Mouse (Mus musculus) lung, embryonic 16.5 days (tissue): ENCODE results near the gene Gpr182. TPM values are rescaled to one million over a fixed set of nuclear protein-coding genes. Genes with fewer than 3 reads are reported as not detected.

Experiments used
- ATAC-seq: fragments of 200-750 bp; cut with Nextera tagmentation; 2 replicates; pipeline ENCODE4 v1.8.0; 2017; ENCODE audit warnings: low read depth, mild to moderate bottlenecking, moderate library complexity
- H3K27ac ChIP-seq: fragments of 300-500 bp; sonication (generic); 2 replicates; pipeline ENCODE4 v1.5.1; 2014; ENCODE audit warnings: mild to moderate bottlenecking, control low read depth, low read length
- H3K27me3 ChIP-seq: fragments of 300-500 bp; sonication (generic); 2 replicates; pipeline ENCODE4 v1.6.1; 2014; ENCODE audit warnings: low read depth, low read length, mixed read lengths; ENCODE audit not compliant: control insufficient read depth, insufficient read depth
- H3K36me3 ChIP-seq: fragments of 300-500 bp; sonication (generic); 2 replicates; pipeline ENCODE4 v1.6.1; 2014; ENCODE audit warnings: low read length; ENCODE audit not compliant: control insufficient read depth, insufficient read depth
- H3K4me1 ChIP-seq: fragments of 300-500 bp; sonication (generic); replicated peaks from 2 replicates; pipeline ENCODE4 v1.6.1; 2014; ENCODE audit warnings: low read length, mixed read lengths; ENCODE audit not compliant: control insufficient read depth, insufficient read depth
- H3K4me2 ChIP-seq: fragments of 300-500 bp; sonication (generic); 2 replicates; pipeline ENCODE4 v1.6.1; 2014; ENCODE audit warnings: low read depth, low read length, control low read depth
- H3K4me3 ChIP-seq: fragments of 300-500 bp; sonication (generic); 2 replicates; pipeline ENCODE4 v1.5.1; 2014; ENCODE audit warnings: mild to moderate bottlenecking, low read length, control low read depth
- H3K9ac ChIP-seq: fragments of 300-500 bp; sonication (generic); 2 replicates; pipeline ENCODE4 v1.6.1; 2014; ENCODE audit warnings: low read length, control low read depth
- H3K9me3 ChIP-seq: fragments of 300-500 bp; sonication (generic); 2 replicates; pipeline ENCODE4 v1.6.1; 2016; ENCODE audit warnings: low read length; ENCODE audit not compliant: control insufficient read depth
- WGBS: fragments of 180-500 bp; shearing (Covaris S2); extraction: QIAGEN DNeasy Blood & Tissue Kit; methylation state at CpG from one replicate; pipeline ENCODE4 v1.1.7; 2014; 5-methylcytosine and 5-hydroxymethylcytosine counted together
- polyA plus RNA-seq: library from polyadenylated mRNA; unstranded; fragments of >200 nt; fragmentation: Nextera tagmentation; extraction: Ambion mirVana; gene quantifications from 2 replicates; pipeline ENCODE4 v1.2.1, GENCODE M21; 2015

The Gpr182 gene
- polyA plus RNA-seq, 1 experiment from 2014 or later = 17.3 TPM

GRCm38 (mm10) chr10:127759181-127760110 is 7.9 kb upstream of the Gpr182 start, which contains the start of the genes Rdh1 and Rdh16f1:
TSS of gene Rdh1 (plus strand) at chr10:127759721.
TSS of gene Rdh16f1 (plus strand) at chr10:127759787.
- WGBS = 53% methylated on average over 8 of the region's 9 CpGs
- Histone ChIP-seq H3K4me2 (no peak within 1 kb of the TSS), H3K9ac (no peak within 1 kb of the TSS), H3K27ac (0 out of 2 replicates have a peak within 1 kb of the TSS, but pooled peaks have one; percentile 20), H3K27me3 (no peaks in the 10 kb centered on the region), H3K9me3 (no peaks in the 10 kb centered on the region), H3K36me3 (no peaks in the 10 kb centered on the region), H3K4me1 (peaks cover 8% of the 10 kb centered on the region), H3K4me3 (no peak within 1 kb of the TSS)
- no peak for ATAC-seq

DNA sequence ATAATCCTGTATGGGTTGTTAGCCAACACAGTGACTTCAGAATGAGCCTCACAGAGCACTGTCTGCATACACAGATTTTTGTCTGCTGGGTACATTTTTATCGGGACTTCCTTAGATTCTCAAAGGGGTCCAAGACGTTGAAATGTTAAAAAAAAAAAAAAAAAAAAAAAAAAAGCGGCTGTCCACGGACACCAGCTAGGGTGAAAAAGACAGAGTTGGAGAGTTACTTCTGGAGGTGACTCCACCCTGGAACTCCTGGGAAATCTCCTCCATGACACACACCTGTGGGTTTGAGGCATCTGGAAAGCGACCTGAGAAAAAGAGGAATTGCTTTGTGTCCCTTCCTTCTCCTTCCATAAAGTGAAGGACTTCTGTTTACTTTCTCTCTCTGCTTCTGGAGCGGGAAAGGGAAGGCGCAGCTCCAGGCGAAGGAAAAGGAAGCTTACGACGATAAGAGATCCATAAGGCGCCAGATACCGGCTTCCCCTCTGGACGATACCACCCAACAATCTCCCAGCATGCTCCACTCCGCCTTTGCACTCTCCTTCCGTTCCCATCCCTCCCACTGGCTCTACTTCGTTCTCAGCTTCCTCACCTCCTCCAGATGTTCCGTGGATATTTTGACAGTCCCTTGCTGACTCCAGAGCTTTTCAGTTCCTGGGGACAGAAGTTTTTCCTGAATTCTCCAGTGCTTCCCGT is 4.4 kb upstream of the Gpr182 start:
- Histone ChIP-seq H3K36me3 (no peaks in the 10 kb centered on the region), H3K9me3 (no peaks in the 10 kb centered on the region), H3K27ac (peak overlapping the region; percentile 70), H3K4me2 (peak overlapping the region; percentile 63), H3K4me3 (peak overlapping the region; percentile 38), H3K4me1 (peaks cover 8% of the 10 kb centered on the region), H3K27me3 (no peaks in the 10 kb centered on the region), H3K9ac (peak overlapping the region; percentile 49)
- peak; percentile 46 for ATAC-seq
- WGBS = 15% methylated on average over 18 of the region's 18 CpGs

GRCm38 (mm10) chr10:127755246-127755645 is 3.7 kb upstream of the Gpr182 start:
- no peak for ATAC-seq
- H3K4me2 ChIP-seq = no peak overlapping the region
- peak overlapping the region; percentile 30 for H3K27ac ChIP-seq
- H3K27me3 ChIP-seq = no peaks in the 10 kb centered on the region
- peaks cover 8% of the 10 kb centered on the region for H3K4me1 ChIP-seq
- H3K36me3 ChIP-seq = no peaks in the 10 kb centered on the region
- no peaks in the 10 kb centered on the region for H3K9me3 ChIP-seq
- H3K4me3 ChIP-seq = no peak overlapping the region
- H3K9ac ChIP-seq = no peak overlapping the region
- WGBS = 39% methylated on average over 3 of the region's 3 CpGs

GRCm38 (mm10) chr10:127754566-127755166 is 3.1 kb upstream of the Gpr182 start:
- peak; percentile 54 for ATAC-seq
- Histone ChIP-seq H3K36me3 (no peaks in the 10 kb centered on the region), H3K4me3 (no peak overlapping the region), H3K9ac (no peak overlapping the region), H3K4me1 (peaks cover 8% of the 10 kb centered on the region), H3K9me3 (no peaks in the 10 kb centered on the region), H3K27me3 (no peaks in the 10 kb centered on the region), H3K4me2 (no peak overlapping the region; the same call in 1 of the 2 replicates), H3K27ac (peak overlapping the region; percentile 47)
- WGBS = 50% methylated on average over 6 of the region's 6 CpGs

- peak overlapping the region; percentile 39 for H3K4me3 ChIP-seq
- peaks cover 21% of the 10 kb centered on the region for H3K36me3 ChIP-seq
- no peak overlapping the region; the same call in 1 of the 2 replicates for H3K27ac ChIP-seq
- H3K4me2 ChIP-seq = peak overlapping the region; percentile 24
- ATAC-seq = no peak
- peak overlapping the region; percentile 49 for H3K9ac ChIP-seq
- no peaks in the 10 kb centered on the region for H3K4me1 ChIP-seq
- no peaks in the 10 kb centered on the region for H3K9me3 ChIP-seq
- H3K27me3 ChIP-seq = no peaks in the 10 kb centered on the region
- 44% methylated on average over 24 of the region's 24 CpGs for WGBS
These were observed 1.3 kb downstream of the Gpr182 start for GRCm38 (mm10) chr10:127750136-127750777.

DNA sequence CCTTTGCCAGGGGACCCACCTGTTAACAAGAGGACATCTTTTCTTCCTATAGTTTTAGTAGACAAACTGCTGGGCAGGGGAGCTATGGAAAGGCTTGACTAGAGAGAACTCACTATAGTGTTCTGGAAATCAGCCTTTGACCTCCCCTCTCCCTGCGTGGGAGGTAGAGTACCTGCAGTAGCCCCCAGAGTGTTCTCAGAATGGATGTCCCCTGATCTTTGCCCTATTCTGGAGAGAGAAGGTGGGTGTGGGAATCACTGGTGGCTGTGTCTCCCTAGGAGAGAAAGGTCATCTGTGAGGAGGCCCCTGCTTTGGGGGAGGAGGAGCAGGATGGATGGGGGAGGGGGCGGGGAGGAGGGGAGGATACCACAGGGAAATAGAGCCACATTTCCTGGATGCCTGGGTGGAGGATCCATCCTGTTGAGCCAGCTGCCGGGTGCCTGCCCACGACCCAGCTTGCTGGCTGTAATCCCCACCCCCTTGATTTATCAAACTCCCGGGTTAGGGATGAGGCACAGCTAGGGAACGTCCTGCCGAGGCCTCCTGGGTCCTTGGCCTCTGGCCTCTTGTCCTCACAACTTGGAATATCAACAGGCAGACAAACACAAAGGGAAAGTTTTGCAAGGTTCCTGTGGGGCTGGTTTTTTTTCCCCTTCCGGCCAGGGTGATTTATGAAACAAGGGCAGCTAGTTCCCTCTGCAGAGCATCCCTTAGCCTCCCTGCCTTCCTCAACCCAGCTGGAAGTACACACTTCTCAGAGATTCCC is 2.5 kb downstream of the Gpr182 start:
- peak overlapping the region; percentile 39 for H3K4me3 ChIP-seq
- H3K9ac ChIP-seq = no peak overlapping the region
- no peaks in the 10 kb centered on the region for H3K27me3 ChIP-seq
- WGBS = 13% methylated on average over 8 of the region's 8 CpGs
- peak; percentile 77 for ATAC-seq
- no peaks in the 10 kb centered on the region for H3K4me1 ChIP-seq
- H3K27ac ChIP-seq = peak overlapping the region; percentile 42
- peak overlapping the region; percentile 24 for H3K4me2 ChIP-seq
- no peaks in the 10 kb centered on the region for H3K9me3 ChIP-seq
- peaks cover 24% of the 10 kb centered on the region for H3K36me3 ChIP-seq

DNA sequence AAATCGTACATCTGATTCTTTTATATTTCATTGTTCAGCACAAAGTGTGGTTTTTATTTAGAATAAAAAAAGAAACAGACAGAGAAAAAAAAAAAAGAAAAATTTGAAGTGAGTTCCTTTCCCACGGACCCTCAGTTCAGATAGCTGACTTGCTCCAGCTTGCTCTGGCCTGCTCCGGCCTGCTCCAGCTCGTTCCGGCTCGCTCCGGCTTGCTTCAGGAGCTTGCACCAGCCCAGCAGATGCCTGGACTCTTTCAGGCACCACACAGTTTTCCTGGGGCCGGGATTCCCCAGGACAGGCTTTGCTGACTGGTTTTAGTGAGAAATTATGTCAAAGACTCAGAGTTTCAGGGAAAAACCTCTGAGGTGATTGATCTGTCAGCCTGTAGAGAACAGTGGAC is 4.3 kb downstream of the Gpr182 start:
- 81% methylated on average over 8 of the region's 8 CpGs for WGBS
- no peaks in the 10 kb centered on the region for H3K9me3 ChIP-seq
- no peaks in the 10 kb centered on the region for H3K4me1 ChIP-seq
- no peaks in the 10 kb centered on the region for H3K27me3 ChIP-seq
- no peak overlapping the region for H3K4me2 ChIP-seq
- no peak overlapping the region for H3K4me3 ChIP-seq
- no peak for ATAC-seq
- no peak overlapping the region for H3K9ac ChIP-seq
- peaks cover 42% of the 10 kb centered on the region for H3K36me3 ChIP-seq
- no peak overlapping the region for H3K27ac ChIP-seq

GRCm38 (mm10) chr10:127745886-127746285 is 5.6 kb downstream of the Gpr182 start:
- Histone ChIP-seq H3K4me1 (no peaks in the 10 kb centered on the region), H3K9me3 (no peaks in the 10 kb centered on the region), H3K36me3 (peaks cover 50% of the 10 kb centered on the region), H3K4me2 (no peak overlapping the region), H3K4me3 (no peak overlapping the region), H3K27ac (no peak overlapping the region), H3K9ac (no peak overlapping the region), H3K27me3 (no peaks in the 10 kb centered on the region)
- WGBS = 50% methylated on average over 5 of the region's 5 CpGs
- ATAC-seq = no peak
